Mouse (Mus musculus) ES-Bruce4 (cell line): ENCODE data around the gene Dapk2.

Experiments used
- EP300 ChIP-seq: IDR thresholded peaks from 2 replicates; pipeline ENCODE4 v1.6.1; 2011; ENCODE audit warnings: low read depth, low read length; ENCODE audit not compliant: insufficient read depth
- POLR2A ChIP-seq: IDR thresholded peaks from one replicate; pipeline ENCODE4 v1.8.1; 2011; ENCODE audit warnings: low read length; ENCODE audit not compliant: insufficient read depth

GRCm38 (mm10) chr9:66307341-66307740 lies 149.3 kb downstream of the Dapk2 start:
- TF ChIP-seq POLR2A (no peak), EP300 (no peak)
